Mouse (Mus musculus) hindbrain, embryonic 10.5 days (tissue): ENCODE measurements around the gene Itk. TPM values are rescaled to one million over a fixed set of nuclear protein-coding genes. Genes with fewer than 3 reads are reported as not detected.

Source experiments
- DNase-seq: peaks from one replicate; pipeline ENCODE4 v3.0.0-alpha.2; 2017; ENCODE audit warnings: low spot score
- H3K27ac ChIP-seq: fragments of 300-500 bp; sonication (generic); 2 replicates; pipeline ENCODE4 v1.5.1; 2016; ENCODE audit warnings: mild to moderate bottlenecking, moderate library complexity
- H3K27me3 ChIP-seq: fragments of 300-500 bp; sonication (generic); 2 replicates; pipeline ENCODE4 v1.6.1; 2016; ENCODE audit warnings: mild to moderate bottlenecking; ENCODE audit not compliant: poor library complexity, insufficient read depth, severe bottlenecking
- H3K36me3 ChIP-seq: fragments of 300-500 bp; sonication (generic); 2 replicates; pipeline ENCODE4 v1.6.1; 2016; ENCODE audit warnings: mild to moderate bottlenecking, moderate library complexity
- H3K4me1 ChIP-seq: fragments of 300-500 bp; sonication (generic); replicated peaks from 2 replicates; pipeline ENCODE4 v1.6.1; 2016; ENCODE audit warnings: mild to moderate bottlenecking
- H3K4me3 ChIP-seq: fragments of 300-500 bp; sonication (generic); 2 replicates; pipeline ENCODE4 v1.5.1; 2016; ENCODE audit warnings: mild to moderate bottlenecking, moderate library complexity
- H3K9me3 ChIP-seq: fragments of 300-500 bp; sonication (generic); 2 replicates; pipeline ENCODE4 v1.6.1; 2016; ENCODE audit warnings: mild to moderate bottlenecking, moderate library complexity
- WGBS: fragments of 180-500 bp; shearing (Covaris S2); methylation state at CpG from one replicate; pipeline ENCODE4 v1.1.7; 2016; 5-methylcytosine and 5-hydroxymethylcytosine counted together
- polyA plus RNA-seq: library from polyadenylated mRNA; unstranded; fragments of >200 nt; fragmentation: Nextera tagmentation; extraction: Ambion mirVana; gene quantifications from 2 replicates; pipeline ENCODE4 v1.2.1, GENCODE M21; 2016

Gene Itk
- polyA plus RNA-seq, 1 experiment from 2014 or later = not detected

- Histone ChIP-seq H3K9me3 (no peaks in the 10 kb centered on the region), H3K27ac (no peak overlapping the region), H3K4me1 (peaks cover 48% of the 10 kb centered on the region), H3K27me3 (no peaks in the 10 kb centered on the region), H3K36me3 (no peaks in the 10 kb centered on the region), H3K4me3 (no peak overlapping the region)
- no peak for DNase-seq
- WGBS = 91% methylated on average over 7 of the region's 7 CpGs
Observed at GRCm38 (mm10) chr11:46307768-46308167, 81.5 kb downstream of the Itk start.

- no peak for DNase-seq
- Histone ChIP-seq H3K9me3 (no peaks in the 10 kb centered on the region), H3K27ac (no peak overlapping the region), H3K27me3 (no peaks in the 10 kb centered on the region), H3K36me3 (no peaks in the 10 kb centered on the region), H3K4me3 (no peak overlapping the region), H3K4me1 (peaks cover 42% of the 10 kb centered on the region)
- 90% methylated on average over 7 of the region's 7 CpGs for WGBS
Observed at GRCm38 (mm10) chr11:46306776-46307175, 82.5 kb downstream of the Itk start.

- WGBS = 85% methylated on average over 9 of the region's 9 CpGs
- Histone ChIP-seq H3K9me3 (no peaks in the 10 kb centered on the region), H3K27me3 (no peaks in the 10 kb centered on the region), H3K27ac (no peak overlapping the region), H3K36me3 (no peaks in the 10 kb centered on the region), H3K4me1 (peaks cover 39% of the 10 kb centered on the region), H3K4me3 (no peak overlapping the region)
- DNase-seq = no peak
Observed at GRCm38 (mm10) chr11:46305881-46306520, 83.3 kb downstream of the Itk start.

GRCm38 (mm10) chr11:46304864-46305710, 84.2 kb downstream of the Itk start:
- WGBS = 88% methylated on average over 9 of the region's 9 CpGs
- Histone ChIP-seq H3K4me3 (no peak overlapping the region), H3K4me1 (peaks cover 30% of the 10 kb centered on the region), H3K36me3 (no peaks in the 10 kb centered on the region), H3K27me3 (no peaks in the 10 kb centered on the region), H3K9me3 (no peaks in the 10 kb centered on the region), H3K27ac (no peak overlapping the region)
- no peak for DNase-seq

GRCm38 (mm10) chr11:46304093-46304492, 85.2 kb downstream of the Itk start:
- DNase-seq = no peak
- no peaks in the 10 kb centered on the region for H3K36me3 ChIP-seq

GRCm38 (mm10) chr11:46302471-46302870, 86.8 kb downstream of the Itk start:
- H3K36me3 ChIP-seq = no peaks in the 10 kb centered on the region
- DNase-seq = no peak
- no peak overlapping the region for H3K27ac ChIP-seq
- H3K4me1 ChIP-seq = peaks cover 16% of the 10 kb centered on the region
- H3K4me3 ChIP-seq = no peak overlapping the region
- WGBS = 91% methylated on average over 9 of the region's 9 CpGs
- H3K27me3 ChIP-seq = no peaks in the 10 kb centered on the region
- no peaks in the 10 kb centered on the region for H3K9me3 ChIP-seq

More at GRCm38 (mm10) chr11:46304093-46304492, 85.2 kb downstream of the Itk start:
- Histone ChIP-seq H3K4me3 (no peak overlapping the region), H3K27me3 (no peaks in the 10 kb centered on the region), H3K9me3 (no peaks in the 10 kb centered on the region), H3K4me1 (peaks cover 20% of the 10 kb centered on the region), H3K27ac (no peak overlapping the region)
- WGBS = 84% methylated on average over 10 of the region's 10 CpGs

- no peaks in the 10 kb centered on the region for H3K27me3 ChIP-seq
- H3K9me3 ChIP-seq = no peaks in the 10 kb centered on the region
- no peak for DNase-seq
- H3K4me1 ChIP-seq = peaks cover 16% of the 10 kb centered on the region
- no peaks in the 10 kb centered on the region for H3K36me3 ChIP-seq
- no peak overlapping the region for H3K27ac ChIP-seq
- H3K4me3 ChIP-seq = no peak overlapping the region
- 89% methylated on average over 23 of the region's 23 CpGs for WGBS
Observed at GRCm38 (mm10) chr11:46301579-46302248, 87.6 kb downstream of the Itk start.

- H3K4me1 ChIP-seq = peaks cover 9% of the 10 kb centered on the region
- H3K27ac ChIP-seq = no peak overlapping the region
- H3K4me3 ChIP-seq = no peak overlapping the region
- no peak for DNase-seq
- no peaks in the 10 kb centered on the region for H3K36me3 ChIP-seq
- no peaks in the 10 kb centered on the region for H3K27me3 ChIP-seq
- no peaks in the 10 kb centered on the region for H3K9me3 ChIP-seq
- 83% methylated on average over 6 of the region's 6 CpGs for WGBS
Observed at GRCm38 (mm10) chr11:46299901-46300300, 89.4 kb downstream of the Itk start.

GRCm38 (mm10) chr11:46298889-46299785, 90.2 kb downstream of the Itk start:
- no peaks in the 10 kb centered on the region for H3K27me3 ChIP-seq
- no peaks in the 10 kb centered on the region for H3K9me3 ChIP-seq
- no peak for DNase-seq
- no peak overlapping the region for H3K27ac ChIP-seq
- no peaks in the 10 kb centered on the region for H3K36me3 ChIP-seq
- no peak overlapping the region for H3K4me3 ChIP-seq
- H3K4me1 ChIP-seq = peaks cover 7% of the 10 kb centered on the region; the same call in 1 of the 2 replicates
- 75% methylated on average over 13 of the region's 13 CpGs for WGBS

- no peak overlapping the region for H3K4me3 ChIP-seq
- no peaks in the 10 kb centered on the region for H3K9me3 ChIP-seq
- H3K36me3 ChIP-seq = peaks cover 4% of the 10 kb centered on the region
- no peak overlapping the region for H3K27ac ChIP-seq
- peaks cover 10% of the 10 kb centered on the region for H3K4me1 ChIP-seq
- DNase-seq = no peak
- H3K27me3 ChIP-seq = no peaks in the 10 kb centered on the region
- 81% methylated on average over 11 of the region's 11 CpGs for WGBS
Observed at GRCm38 (mm10) chr11:46294390-46294789, 94.9 kb downstream of the Itk start.

GRCm38 (mm10) chr11:46293491-46293890, 95.8 kb downstream of the Itk start:
- Histone ChIP-seq H3K27me3 (no peaks in the 10 kb centered on the region), H3K4me3 (no peak overlapping the region), H3K4me1 (peaks cover 12% of the 10 kb centered on the region), H3K9me3 (no peaks in the 10 kb centered on the region), H3K36me3 (peaks cover 13% of the 10 kb centered on the region), H3K27ac (no peak overlapping the region)
- 91% methylated on average over 5 of the region's 5 CpGs for WGBS
- no peak for DNase-seq

- Histone ChIP-seq H3K4me1 (peaks cover 12% of the 10 kb centered on the region), H3K27ac (no peak overlapping the region), H3K9me3 (no peaks in the 10 kb centered on the region), H3K36me3 (peaks cover 24% of the 10 kb centered on the region), H3K27me3 (no peaks in the 10 kb centered on the region; the same call in 1 of the 2 replicates), H3K4me3 (no peak overlapping the region)
- peak; percentile 32 for DNase-seq
- 36% methylated on average over 10 of the region's 10 CpGs for WGBS
Observed at GRCm38 (mm10) chr11:46290988-46291405, 98.3 kb downstream of the Itk start.
